Mouse (Mus musculus) C2C12 (cell line): ENCODE data around the gene Rhobtb1.

Experiments used
- CTCF ChIP-seq: IDR thresholded peaks from one replicate; pipeline ENCODE4 v1.5.1; 2011; ENCODE audit not compliant: control insufficient read depth, insufficient read depth, insufficient read length
- MAX ChIP-seq: IDR thresholded peaks from one replicate; pipeline ENCODE4 v1.6.1; 2011; ENCODE audit warnings: mild to moderate bottlenecking, control low read depth

DNA sequence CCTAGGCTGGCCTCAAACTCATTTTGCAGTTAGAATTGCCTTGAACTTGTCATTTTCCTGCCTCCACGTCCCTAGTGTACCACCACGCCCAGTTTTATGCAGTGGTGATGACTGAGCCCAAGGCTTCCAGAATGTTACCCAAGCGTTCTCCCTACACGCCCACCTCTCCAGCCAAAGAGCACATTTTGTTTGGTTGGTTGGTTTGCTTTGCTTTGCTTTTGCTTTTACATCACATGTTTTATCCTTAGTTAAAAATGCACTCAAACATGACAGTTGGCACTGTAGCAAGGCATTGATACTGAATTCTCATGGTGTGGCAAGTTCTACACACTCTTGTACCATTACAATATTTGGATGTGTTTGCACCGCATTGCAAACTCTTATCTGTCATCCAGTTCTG is 12.0 kb downstream of the Rhobtb1 start:
- no peak for TF ChIP-seq CTCF
- no peak for TF ChIP-seq MAX
